Comparison of ENCODE assay signal across 8 mouse cellular contexts in genomic region chr12:55466088-55466701, GRCm38 (mm10). TPM values are rescaled to one million over a fixed set of nuclear protein-coding genes. Genes with fewer than 3 reads are reported as not detected.
DNase-seq lines count a peak whose midpoint lies in the region; ATAC-seq lines count a peak whose summit lies in the region.

No protein-coding gene starts in this region.

- 0 out of 2 replicates have a peak, but pooled peaks have one; percentile 14 for ATAC-seq in heart, embryonic 15.5 days (replicated peaks; ENCODE audit: insufficient number of reproducible peaks, insufficient read depth, low FRiP score, low read depth)
- ATAC-seq in heart, embryonic 11.5 days (replicated peaks; ENCODE audit: insufficient number of reproducible peaks, low FRiP score, low TSS enrichment) = no peak
- peak; percentile 39 for ATAC-seq in forebrain, embryonic 16.5 days
- ATAC-seq in intestine, embryonic 16.5 days = no peak

- H3K27ac ChIP-seq in heart, embryonic 15.5 days = peak overlapping the region; percentile 6; the same call in 1 of the 2 replicates
- H3K27ac ChIP-seq in heart, embryonic 11.5 days (ENCODE audit: low read depth, low read length) = no peak overlapping the region
- no peak overlapping the region for H3K27ac ChIP-seq in forebrain, embryonic 16.5 days (ENCODE audit: low read length)
- no peak overlapping the region for H3K27ac ChIP-seq in intestine, embryonic 16.5 days (ENCODE audit: low read length)

- H3K9me3 ChIP-seq in heart, embryonic 15.5 days (replicated peaks) = no peaks in the 10 kb centered on the region
- no peaks in the 10 kb centered on the region for H3K9me3 ChIP-seq in heart, embryonic 11.5 days (replicated peaks; ENCODE audit: control insufficient read depth, low read length)
- no peaks in the 10 kb centered on the region for H3K9me3 ChIP-seq in forebrain, embryonic 16.5 days (ENCODE audit: control insufficient read depth, low read length)
- H3K9me3 ChIP-seq in megakaryocyte, embryonic 14.5 days = no peaks in the 10 kb centered on the region
- H3K9me3 ChIP-seq in intestine, embryonic 16.5 days (ENCODE audit: control insufficient read depth, low read length) = no peaks in the 10 kb centered on the region

- no peak overlapping the region for H3K9ac ChIP-seq in heart, embryonic 15.5 days
- H3K9ac ChIP-seq in heart, embryonic 11.5 days (ENCODE audit: low read depth, low read length) = no peak overlapping the region
- no peak overlapping the region for H3K9ac ChIP-seq in forebrain, embryonic 16.5 days (replicated peaks; ENCODE audit: low read depth, low read length)
- no peak overlapping the region for H3K9ac ChIP-seq in intestine, embryonic 16.5 days (ENCODE audit: low read depth, low read length)

- H3K36me3 ChIP-seq in heart, embryonic 15.5 days = no peaks in the 10 kb centered on the region
- no peaks in the 10 kb centered on the region for H3K36me3 ChIP-seq in heart, embryonic 11.5 days (ENCODE audit: control insufficient read depth, insufficient read depth, low read length)
- H3K36me3 ChIP-seq in forebrain, embryonic 16.5 days (ENCODE audit: control insufficient read depth, insufficient read depth) = no peaks in the 10 kb centered on the region
- H3K36me3 ChIP-seq in megakaryocyte, embryonic 14.5 days (replicated peaks; ENCODE audit: low read length) = no peaks in the 10 kb centered on the region
- no peaks in the 10 kb centered on the region for H3K36me3 ChIP-seq in intestine, embryonic 16.5 days (ENCODE audit: control insufficient read depth, insufficient read depth, low read length)

- DNase-seq in 416B (ENCODE audit: low read depth) = peak; percentile 74
- DNase-seq in adrenal gland, adult 2 months = peak; percentile 86
- no peak for DNase-seq in spleen, adult 18-20 months

- no peak overlapping the region for H3K4me2 ChIP-seq in heart, embryonic 15.5 days
- H3K4me2 ChIP-seq in heart, embryonic 11.5 days = no peak overlapping the region
- no peak overlapping the region for H3K4me2 ChIP-seq in forebrain, embryonic 16.5 days (ENCODE audit: low read length)
- H3K4me2 ChIP-seq in intestine, embryonic 16.5 days (ENCODE audit: low read depth, low read length) = no peak overlapping the region

- H3K27me3 ChIP-seq in heart, embryonic 15.5 days = no peaks in the 10 kb centered on the region
- no peaks in the 10 kb centered on the region for H3K27me3 ChIP-seq in heart, embryonic 11.5 days (ENCODE audit: control insufficient read depth, insufficient read depth, low read length)
- no peaks in the 10 kb centered on the region for H3K27me3 ChIP-seq in forebrain, embryonic 16.5 days (replicated peaks; ENCODE audit: control insufficient read depth, insufficient read depth, low read length)
- peaks cover 39% of the 10 kb centered on the region for H3K27me3 ChIP-seq in megakaryocyte, embryonic 14.5 days (replicated peaks)
- H3K27me3 ChIP-seq in intestine, embryonic 16.5 days (replicated peaks; ENCODE audit: control insufficient read depth, insufficient read depth, low read length) = no peaks in the 10 kb centered on the region

- H3K4me3 ChIP-seq in heart, embryonic 15.5 days = no peak overlapping the region
- H3K4me3 ChIP-seq in heart, embryonic 11.5 days (ENCODE audit: low read depth, low read length) = no peak overlapping the region
- H3K4me3 ChIP-seq in forebrain, embryonic 16.5 days (replicated peaks; ENCODE audit: low read length) = no peak overlapping the region
- H3K4me3 ChIP-seq in megakaryocyte, embryonic 14.5 days (replicated peaks) = peak overlapping the region; percentile 17
- no peak overlapping the region for H3K4me3 ChIP-seq in intestine, embryonic 16.5 days (ENCODE audit: low read length)

- H3K4me1 ChIP-seq in heart, embryonic 15.5 days (replicated peaks) = peaks cover 46% of the 10 kb centered on the region
- H3K4me1 ChIP-seq in heart, embryonic 11.5 days (ENCODE audit: control insufficient read depth, insufficient read depth, low read length) = peaks cover 6% of the 10 kb centered on the region; the same call in 1 of the 2 replicates
- peaks cover 33% of the 10 kb centered on the region for H3K4me1 ChIP-seq in forebrain, embryonic 16.5 days (replicated peaks; ENCODE audit: control insufficient read depth, insufficient read depth, low read length)
- peaks cover 79% of the 10 kb centered on the region for H3K4me1 ChIP-seq in megakaryocyte, embryonic 14.5 days
- peaks cover 24% of the 10 kb centered on the region for H3K4me1 ChIP-seq in intestine, embryonic 16.5 days (ENCODE audit: control insufficient read depth, insufficient read depth, low read length)

- WGBS in heart, embryonic 15.5 days = 62% methylated on average over 7 of the region's 7 CpGs
- WGBS in heart, embryonic 11.5 days (ENCODE audit: insufficient replicate concordance) = 56% methylated on average over 7 of the region's 7 CpGs
- 39% methylated on average over 7 of the region's 7 CpGs for WGBS in forebrain, embryonic 16.5 days
- 76% methylated on average over 7 of the region's 7 CpGs for WGBS in intestine, embryonic 16.5 days

RNA-seq across cellular contexts. Expression of gene Nfkbia, which starts 26.3 kb away (rescaled TPM):
- polyA plus RNA-seq in heart, embryonic 15.5 days (2015; fragmentation: Nextera tagmentation; extraction: Ambion mirVana) = 61.4 and 82.5 TPM in 2 replicates
- 42.6 and 52.2 TPM in 2 replicates for polyA plus RNA-seq in heart, embryonic 11.5 days (2014; fragmentation: Nextera tagmentation; extraction: Ambion mirVana)
- 10 to 100 TPM; 90.6 to 94.6 TPM for total RNA-seq in adrenal gland, adult 2 months (2021)
- polyA plus RNA-seq in adrenal gland, adult 2 months (2012; rRNA removed) = 197 and 256 TPM in 2 replicates
- 53.4 and 58.5 TPM in 2 replicates for polyA plus RNA-seq in forebrain, embryonic 16.5 days (2015; fragmentation: Nextera tagmentation; extraction: Ambion mirVana)
- polyA plus RNA-seq in megakaryocyte, embryonic 14.5 days (2012; ENCODE audit: insufficient read depth, low replicate concordance) = 59.9 and 92.2 TPM in 2 replicates
- polyA plus RNA-seq in intestine, embryonic 16.5 days (2015; fragmentation: Nextera tagmentation; extraction: Ambion mirVana) = 75.5 and 83.8 TPM in 2 replicates

Comparison
In these comparisons a context has a peak if more than half of its experiments do, and no peak if none do; other contexts are left out.
1. ATAC-seq: peak in heart, embryonic 15.5 days (single experiment) and forebrain, embryonic 16.5 days (single experiment); none in heart, embryonic 11.5 days (single experiment) and intestine, embryonic 16.5 days (single experiment).
2. DNase-seq: peak in 416B (single experiment) and adrenal gland, adult 2 months (single experiment); none in spleen, adult 18-20 months (0 of 2).